Mouse (Mus musculus) gastrocnemius, postnatal 14 days (tissue): ENCODE data around the gene Gm6657. TPM values are rescaled to one million over a fixed set of nuclear protein-coding genes. Genes with fewer than 3 reads are reported as not detected.
A peak's percentile ranks its signal among the peaks of the same experiment; 100 is the strongest.

Experiments used
- DNase-seq: peaks from one replicate; pipeline ENCODE4 v3.0.0; 2021; ENCODE audit warnings: mixed read lengths
- intact Hi-C: fragments of 180-260 bp; cut with DNase I; formaldehyde crosslinking; loops from one replicate; pipeline ENCODE4 v1.15.1; 2025; ENCODE audit warnings: low total_unique reads
- long read RNA-seq, 2 experiments: library from polyadenylated mRNA; stranded (forward); transcript quantifications; one replicate each; pipeline ENCODE4 v2.0.0; 2021
- total RNA-seq, 2 experiments: library from RNA; stranded (reverse); gene quantifications; 2 replicates each; pipeline ENCODE4 v1.2.3; 2021

The Gm6657 gene
- total RNA-seq = not detected
- long read RNA-seq, experiment 1 = 0 reads
- long read RNA-seq, experiment 2 = 0 reads

- intact Hi-C loops = no loop called here
- no peak for DNase-seq
Observed at GRCm38 (mm10) chr12:78193942-78194341, at the start of gene Gm6657. Gene Gm6657, plus strand, starts transcription at chr12:78194242.

- intact Hi-C loops = no loop called here
- no peak for DNase-seq
Observed at GRCm38 (mm10) chr12:78153308-78154002, 40.6 kb upstream of the Gm6657 start.

- intact Hi-C loops = no loop called here
- DNase-seq = no peak
Observed at GRCm38 (mm10) chr12:78170178-78170577, 23.9 kb upstream of the Gm6657 start.

- intact Hi-C loops = no loop called here
- no peak for DNase-seq
Observed at GRCm38 (mm10) chr12:78173945-78174344, 20.1 kb upstream of the Gm6657 start.

GRCm38 (mm10) chr12:78174671-78175070, 19.4 kb upstream of the Gm6657 start:
- intact Hi-C loops = no loop called here

GRCm38 (mm10) chr12:78181452-78181851, 12.6 kb upstream of the Gm6657 start:
- no peak for DNase-seq
- intact Hi-C loops = no loop called here

More at GRCm38 (mm10) chr12:78174671-78175070, 19.4 kb upstream of the Gm6657 start:
- DNase-seq = no peak

- no peak for DNase-seq
- intact Hi-C loops = no loop called here
Observed at GRCm38 (mm10) chr12:78195368-78195767, 1.3 kb downstream of the Gm6657 start.

- intact Hi-C loops = no loop called here
- DNase-seq = no peak
Observed at GRCm38 (mm10) chr12:78203646-78204045, 9.6 kb downstream of the Gm6657 start.

DNA sequence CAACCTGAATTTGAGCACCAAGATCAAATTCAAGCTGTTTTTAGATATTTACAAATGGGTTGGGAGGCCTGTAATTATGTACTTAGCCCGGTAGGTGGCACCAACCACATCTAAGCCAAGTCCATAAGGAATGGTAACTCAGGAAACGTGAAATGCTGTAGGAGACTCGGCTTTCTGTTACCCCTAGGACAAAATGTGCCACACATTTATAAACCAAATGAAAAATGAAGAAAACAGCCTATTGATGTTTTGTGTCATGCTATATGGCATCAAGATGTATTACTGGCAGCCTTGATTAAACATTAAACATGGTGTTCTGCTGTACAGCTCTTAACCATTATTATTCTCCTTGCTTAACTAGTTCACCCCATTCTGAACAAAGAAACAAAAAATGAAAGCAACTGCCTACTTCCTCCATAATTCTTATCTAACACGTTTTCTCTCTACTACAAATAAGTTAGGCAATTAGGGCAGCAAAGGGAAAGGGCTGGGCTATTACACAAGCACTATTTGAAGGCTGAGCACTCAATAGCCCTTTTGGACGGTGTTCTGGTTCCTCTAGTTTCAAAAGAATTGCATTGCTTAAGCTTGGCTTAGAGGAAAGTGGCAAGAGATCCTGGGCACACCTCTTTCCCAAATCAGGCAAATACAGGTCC, 12.0 kb downstream of the Gm6657 start:
- intact Hi-C loops = no loop called here

DNA sequence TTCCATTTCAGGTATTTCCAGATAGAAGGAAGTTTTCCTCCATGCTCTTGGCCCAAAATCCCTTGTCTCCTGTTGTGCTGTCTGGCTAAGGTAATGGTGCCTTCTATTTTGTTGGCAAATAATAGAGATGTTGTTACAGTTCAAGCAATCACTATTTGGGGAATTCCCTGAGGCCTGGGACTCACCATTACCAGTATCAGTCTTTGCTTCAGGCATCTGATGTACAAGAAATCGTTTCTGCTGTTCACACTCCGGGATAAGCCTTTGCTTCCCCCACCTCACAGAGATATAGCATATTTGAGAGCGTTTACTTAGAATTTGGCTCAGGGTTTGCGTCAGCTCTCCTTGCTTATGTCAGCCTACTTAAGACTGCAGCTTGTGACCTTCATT, 12.5 kb downstream of the Gm6657 start:
- DNase-seq = no peak
- intact Hi-C loops = no loop called here

More for the DNA sequence above, 12.0 kb downstream of the Gm6657 start:
- peak; percentile 20 for DNase-seq

- no peak for DNase-seq
- intact Hi-C loops = no loop called here
Observed at GRCm38 (mm10) chr12:78209856-78210255, 15.8 kb downstream of the Gm6657 start.

GRCm38 (mm10) chr12:78215490-78215889, 21.4 kb downstream of the Gm6657 start:
- intact Hi-C loops = no loop called here

DNA sequence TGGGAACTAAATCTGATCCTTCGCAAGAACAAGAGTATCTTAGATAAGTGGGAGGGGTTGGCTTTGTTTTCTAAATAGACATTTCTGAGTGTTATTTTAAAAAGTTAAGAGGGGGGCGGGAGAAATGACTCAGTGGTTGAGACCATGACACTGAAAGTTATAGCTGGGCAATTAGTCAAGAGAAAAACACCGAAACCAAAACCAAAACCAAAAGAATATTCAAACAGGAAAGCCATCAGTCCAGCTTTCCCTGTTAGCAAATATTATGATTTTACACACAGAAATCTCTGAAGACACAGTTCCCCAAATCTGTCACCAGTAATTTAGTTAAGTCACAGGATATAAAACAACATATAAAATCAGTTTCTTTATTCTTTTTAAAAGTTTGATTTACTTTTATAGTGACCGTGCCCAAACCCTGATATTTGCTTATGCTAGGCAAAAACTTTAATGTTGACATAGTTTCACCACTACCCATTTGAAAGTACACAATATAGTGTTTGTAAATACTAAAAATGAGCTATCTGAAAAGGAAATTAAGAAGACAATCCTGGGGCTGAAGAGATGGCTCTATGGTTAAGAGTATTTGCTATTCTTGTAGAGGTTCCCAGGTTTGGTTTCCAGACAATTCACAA, 25.3 kb downstream of the Gm6657 start:
- intact Hi-C loops = no loop called here
- DNase-seq = no peak

More at GRCm38 (mm10) chr12:78215490-78215889, 21.4 kb downstream of the Gm6657 start:
- no peak for DNase-seq

GRCm38 (mm10) chr12:78225707-78226518, 31.9 kb downstream of the Gm6657 start, which contains the start of gene Gphn:
Gene Gphn, plus strand, starts transcription at chr12:78226379.
- intact Hi-C loops = no loop called here
- DNase-seq = peak; percentile 89

DNA sequence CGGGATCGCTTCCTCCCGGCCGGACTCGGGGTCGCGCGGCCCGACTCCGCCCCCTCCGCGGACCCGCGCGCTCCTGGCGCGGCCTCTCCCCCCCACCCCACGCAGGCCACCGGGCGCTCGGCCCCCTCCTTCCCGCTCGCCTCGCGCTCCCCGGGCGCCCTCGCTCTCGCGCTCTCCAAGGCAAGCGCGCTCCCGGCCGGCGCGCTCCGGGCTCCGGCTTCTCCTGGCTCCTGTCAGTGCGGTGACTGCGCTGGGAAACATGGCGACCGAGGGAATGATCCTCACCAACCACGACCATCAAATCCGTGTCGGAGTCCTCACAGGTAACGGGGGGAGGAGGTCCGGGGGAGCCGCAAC, 32.5 kb downstream of the Gm6657 start:
- DNase-seq = peak; percentile 89

DNA sequence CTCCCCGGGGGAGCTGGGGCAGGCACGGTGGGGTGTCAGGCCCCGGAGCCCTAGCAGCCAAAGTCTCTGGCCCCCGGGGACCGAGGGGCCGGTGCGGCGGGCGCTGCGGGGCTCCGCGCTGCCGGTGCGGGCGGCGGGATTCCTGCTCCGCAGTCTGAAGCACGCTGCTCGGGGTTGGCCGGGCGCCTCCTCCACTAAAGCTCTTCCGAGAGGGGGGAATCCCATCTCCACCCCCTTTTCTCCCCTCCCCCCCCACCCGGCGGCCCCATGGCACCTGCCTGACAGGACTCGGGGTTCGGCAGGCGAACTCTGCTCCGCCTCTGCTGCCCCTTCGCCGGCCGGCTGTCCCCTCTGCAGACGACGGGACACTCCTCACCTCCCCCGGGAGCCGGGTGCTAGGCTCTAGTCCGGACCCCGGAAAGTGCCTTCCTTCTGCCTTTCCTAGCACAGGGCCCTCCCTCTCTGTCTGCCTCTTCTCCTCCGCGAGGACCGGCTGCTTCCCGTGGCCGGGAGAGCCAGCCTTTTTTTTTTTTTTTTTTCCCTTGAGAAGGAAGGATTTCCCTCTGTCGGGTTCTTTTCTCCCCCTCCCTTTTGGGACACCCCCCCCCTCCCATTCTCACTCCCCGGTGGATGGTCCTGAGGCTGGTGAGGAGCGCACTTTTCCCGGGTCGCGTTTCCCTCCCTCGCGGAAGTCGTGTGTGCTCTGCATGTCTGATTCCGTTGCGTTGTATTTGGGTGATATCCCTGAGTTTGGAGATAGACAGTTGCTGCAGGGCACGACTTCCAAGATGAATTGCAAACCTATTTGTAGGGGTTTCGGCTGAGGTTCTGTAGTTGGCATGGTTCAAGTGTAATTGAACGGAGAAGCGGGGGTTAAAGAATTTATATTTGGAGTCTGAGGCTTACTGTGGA, 33.2 kb downstream of the Gm6657 start:
- intact Hi-C loops = no loop called here
- peak; percentile 27 for DNase-seq

More for the DNA sequence above, 32.5 kb downstream of the Gm6657 start:
- intact Hi-C loops = no loop called here

- intact Hi-C loops = no loop called here
- DNase-seq = no peak
Observed at GRCm38 (mm10) chr12:78228139-78228538, 34.1 kb downstream of the Gm6657 start.

- intact Hi-C loops = no loop called here
Observed at GRCm38 (mm10) chr12:78232560-78232959, 38.5 kb downstream of the Gm6657 start.

DNA sequence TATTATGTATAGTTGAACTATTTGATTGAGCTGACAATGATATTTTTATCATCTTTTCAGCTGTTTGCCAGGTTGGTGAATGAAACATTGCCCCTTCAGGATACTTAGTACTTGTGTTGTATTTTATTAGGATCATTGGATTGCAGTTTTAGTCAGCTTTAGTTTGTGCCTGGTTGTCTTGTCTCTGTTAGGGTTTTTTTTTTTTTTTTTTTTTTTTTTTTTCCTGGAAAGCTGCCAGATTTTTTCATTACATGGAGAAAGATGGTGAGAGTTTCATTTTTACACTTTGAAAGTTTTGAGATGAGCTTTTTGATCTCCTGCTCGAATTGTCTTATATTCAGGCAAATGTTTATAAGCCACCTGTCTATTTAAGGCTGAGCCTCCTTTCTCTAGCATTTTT, 54.3 kb downstream of the Gm6657 start:
- DNase-seq = no peak
- intact Hi-C loops = no loop called here

More at GRCm38 (mm10) chr12:78232560-78232959, 38.5 kb downstream of the Gm6657 start:
- no peak for DNase-seq
